Mouse (Mus musculus): ENCODE results near the gene Fam49a. TPM values are rescaled to one million over a fixed set of nuclear protein-coding genes. Genes with fewer than 3 reads are reported as not detected.

The Fam49a gene
- total and polyA plus RNA-seq, 3 experiments, result 0.11 to 0.45 TPM; not detected in 1

- DNase-seq (ENCODE audit: low spot score) (no peak), ATAC-seq (ENCODE audit: extremely low read depth, insufficient number of reproducible peaks, low FRiP score, poor library complexity, severe bottlenecking) (no peak)
- H3K4me3 ChIP-seq (ENCODE audit: low read depth, low read length), result no peak overlapping the region
- no peaks in the 10 kb centered on the region for H3K4me1 ChIP-seq (ENCODE audit: insufficient read depth, low read depth, low read length)
- no peaks in the 10 kb centered on the region for H3K27me3 ChIP-seq (ENCODE audit: insufficient read depth, low read length)
- TF ChIP-seq CTCF (IDR thresholded peaks at IDR 0.05; ENCODE audit: low read depth, low read length) (no peak), POLR2AphosphoS5 (IDR thresholded peaks at IDR 0.05; ENCODE audit: insufficient replicate concordance, low read depth, low read length) (no peak), GATA1 (IDR thresholded peaks at IDR 0.05; ENCODE audit: borderline replicate concordance, low read length) (no peak), GATA2 (IDR thresholded peaks at IDR 0.05; ENCODE audit: borderline replicate concordance, low read depth, low read length) (no peak), TAL1 (conservative IDR thresholded peaks at IDR 0.05; ENCODE audit: low read depth, low read length) (no peak)
- 0 out of 2 replicates have a peak, but pooled peaks cover 7% of the 10 kb centered on the region for H3K9me3 ChIP-seq (replicated peaks)
- H3K36me3 ChIP-seq (replicated peaks), result no peaks in the 10 kb centered on the region
Observed at GRCm38 (mm10) chr12:12334486-12334885, 72.5 kb downstream of the Fam49a start.

- H3K4me1 ChIP-seq (ENCODE audit: insufficient read depth, low read depth, low read length), result no peaks in the 10 kb centered on the region
Observed at GRCm38 (mm10) chr12:12335566-12335965, 73.6 kb downstream of the Fam49a start.

GRCm38 (mm10) chr12:12337378-12337777 is 75.4 kb downstream of the Fam49a start:
- DNase-seq (ENCODE audit: low spot score) (no peak), ATAC-seq (ENCODE audit: extremely low read depth, insufficient number of reproducible peaks, low FRiP score, poor library complexity, severe bottlenecking) (no peak)
- H3K4me3 ChIP-seq (ENCODE audit: low read depth, low read length), result no peak overlapping the region
- 0 out of 2 replicates have a peak, but pooled peaks cover 5% of the 10 kb centered on the region for H3K9me3 ChIP-seq (replicated peaks)
- H3K27me3 ChIP-seq (ENCODE audit: insufficient read depth, low read length), result no peaks in the 10 kb centered on the region
- no peaks in the 10 kb centered on the region for H3K36me3 ChIP-seq (replicated peaks)
- no peaks in the 10 kb centered on the region for H3K4me1 ChIP-seq (ENCODE audit: insufficient read depth, low read depth, low read length)
- TF ChIP-seq POLR2AphosphoS5 (IDR thresholded peaks at IDR 0.05; ENCODE audit: insufficient replicate concordance, low read depth, low read length) (no peak), TAL1 (conservative IDR thresholded peaks at IDR 0.05; ENCODE audit: low read depth, low read length) (no peak), CTCF (IDR thresholded peaks at IDR 0.05; ENCODE audit: low read depth, low read length) (no peak), GATA1 (IDR thresholded peaks at IDR 0.05; ENCODE audit: borderline replicate concordance, low read length) (no peak), GATA2 (IDR thresholded peaks at IDR 0.05; ENCODE audit: borderline replicate concordance, low read depth, low read length) (no peak)

More at GRCm38 (mm10) chr12:12335566-12335965, 73.6 kb downstream of the Fam49a start:
- DNase-seq (ENCODE audit: low spot score), result no peak
- no peaks in the 10 kb centered on the region for H3K36me3 ChIP-seq (replicated peaks)
- no peak overlapping the region for H3K4me3 ChIP-seq (ENCODE audit: low read depth, low read length)
- ATAC-seq (ENCODE audit: extremely low read depth, insufficient number of reproducible peaks, low FRiP score, poor library complexity, severe bottlenecking), result no peak
- TF ChIP-seq GATA1 (IDR thresholded peaks at IDR 0.05; ENCODE audit: borderline replicate concordance, low read length), result no peak
- no peak for TF ChIP-seq POLR2AphosphoS5 (IDR thresholded peaks at IDR 0.05; ENCODE audit: insufficient replicate concordance, low read depth, low read length)
- no peak for TF ChIP-seq CTCF (IDR thresholded peaks at IDR 0.05; ENCODE audit: low read depth, low read length)
- TF ChIP-seq GATA2 (IDR thresholded peaks at IDR 0.05; ENCODE audit: borderline replicate concordance, low read depth, low read length), result no peak
- TF ChIP-seq TAL1 (conservative IDR thresholded peaks at IDR 0.05; ENCODE audit: low read depth, low read length), result no peak
- H3K27me3 ChIP-seq (ENCODE audit: insufficient read depth, low read length), result no peaks in the 10 kb centered on the region
- 0 out of 2 replicates have a peak, but pooled peaks cover 5% of the 10 kb centered on the region for H3K9me3 ChIP-seq (replicated peaks)

GRCm38 (mm10) chr12:12343320-12343719 is 81.4 kb downstream of the Fam49a start:
- Histone ChIP-seq H3K4me1 (ENCODE audit: insufficient read depth, low read depth, low read length) (no peaks in the 10 kb centered on the region), H3K36me3 (replicated peaks) (no peaks in the 10 kb centered on the region), H3K27me3 (ENCODE audit: insufficient read depth, low read length) (no peaks in the 10 kb centered on the region), H3K4me3 (ENCODE audit: low read depth, low read length) (no peak overlapping the region), H3K9me3 (replicated peaks) (no peaks in the 10 kb centered on the region)
- ATAC-seq (ENCODE audit: extremely low read depth, insufficient number of reproducible peaks, low FRiP score, poor library complexity, severe bottlenecking), result no peak; the same call in 1 of the 2 replicates
- no peak for TF ChIP-seq CTCF (IDR thresholded peaks at IDR 0.05; ENCODE audit: low read depth, low read length)
- TF ChIP-seq GATA1 (IDR thresholded peaks at IDR 0.05; ENCODE audit: borderline replicate concordance, low read length), result no peak
- no peak for TF ChIP-seq POLR2AphosphoS5 (IDR thresholded peaks at IDR 0.05; ENCODE audit: insufficient replicate concordance, low read depth, low read length)
- TF ChIP-seq GATA2 (IDR thresholded peaks at IDR 0.05; ENCODE audit: borderline replicate concordance, low read depth, low read length), result no peak
- TF ChIP-seq TAL1 (conservative IDR thresholded peaks at IDR 0.05; ENCODE audit: low read depth, low read length), result no peak
- DNase-seq (ENCODE audit: low spot score), result no peak

GRCm38 (mm10) chr12:12348625-12349024 is 86.7 kb downstream of the Fam49a start:
- ATAC-seq (ENCODE audit: extremely low read depth, insufficient number of reproducible peaks, low FRiP score, poor library complexity, severe bottlenecking) (no peak), DNase-seq (ENCODE audit: low spot score) (no peak)
- no peak overlapping the region for H3K4me3 ChIP-seq (ENCODE audit: low read depth, low read length)
- H3K9me3 ChIP-seq (replicated peaks), result 0 out of 2 replicates have a peak, but pooled peaks cover 2% of the 10 kb centered on the region
- no peaks in the 10 kb centered on the region for H3K36me3 ChIP-seq (replicated peaks)
- H3K27me3 ChIP-seq (ENCODE audit: insufficient read depth, low read length), result no peaks in the 10 kb centered on the region
- no peak for TF ChIP-seq GATA2 (IDR thresholded peaks at IDR 0.05; ENCODE audit: borderline replicate concordance, low read depth, low read length)
- TF ChIP-seq GATA1 (IDR thresholded peaks at IDR 0.05; ENCODE audit: borderline replicate concordance, low read length), result no peak
- no peak for TF ChIP-seq TAL1 (conservative IDR thresholded peaks at IDR 0.05; ENCODE audit: low read depth, low read length)
- TF ChIP-seq POLR2AphosphoS5 (IDR thresholded peaks at IDR 0.05; ENCODE audit: insufficient replicate concordance, low read depth, low read length), result no peak
- TF ChIP-seq CTCF (IDR thresholded peaks at IDR 0.05; ENCODE audit: low read depth, low read length), result no peak
- no peaks in the 10 kb centered on the region for H3K4me1 ChIP-seq (ENCODE audit: insufficient read depth, low read depth, low read length)

- no peak for DNase-seq (ENCODE audit: low spot score)
Observed at GRCm38 (mm10) chr12:12349645-12350288, 87.8 kb downstream of the Fam49a start.

More at GRCm38 (mm10) chr12:12349645-12350288, 87.8 kb downstream of the Fam49a start:
- no peaks in the 10 kb centered on the region for H3K27me3 ChIP-seq (ENCODE audit: insufficient read depth, low read length)
- H3K4me1 ChIP-seq (ENCODE audit: insufficient read depth, low read depth, low read length), result no peaks in the 10 kb centered on the region
- no peaks in the 10 kb centered on the region for H3K36me3 ChIP-seq (replicated peaks)
- TF ChIP-seq CTCF (IDR thresholded peaks at IDR 0.05; ENCODE audit: low read depth, low read length) (no peak), TAL1 (conservative IDR thresholded peaks at IDR 0.05; ENCODE audit: low read depth, low read length) (no peak)
- H3K9me3 ChIP-seq (replicated peaks), result 0 out of 2 replicates have a peak, but pooled peaks cover 2% of the 10 kb centered on the region
- no peak for ATAC-seq (ENCODE audit: extremely low read depth, insufficient number of reproducible peaks, low FRiP score, poor library complexity, severe bottlenecking)
- no peak overlapping the region for H3K4me3 ChIP-seq (ENCODE audit: low read depth, low read length)

Measured in G1E (cell line).